Mouse (Mus musculus): ENCODE results near the gene Fam90a1a.
"Not testable (repeated sequence)": the region's sequence is repeated elsewhere in the genome, so short reads cannot be mapped to it uniquely, and the experiment has no call there.

Gene Fam90a1a
- long read RNA-seq, experiment 1: 0 reads
- long read RNA-seq, experiment 2: 0 reads

- intact Hi-C loops (cut with DNase I): loop anchor here (10.0 kb wide), 1 partner anchor 204 kb away; no protein-coding TSS in a partner anchor
Measured at GRCm38 (mm10) chr8:21958414-21958813, at the start of gene Fam90a1a. Fam90a1a (plus strand) TSS chr8:21958714.

DNA sequence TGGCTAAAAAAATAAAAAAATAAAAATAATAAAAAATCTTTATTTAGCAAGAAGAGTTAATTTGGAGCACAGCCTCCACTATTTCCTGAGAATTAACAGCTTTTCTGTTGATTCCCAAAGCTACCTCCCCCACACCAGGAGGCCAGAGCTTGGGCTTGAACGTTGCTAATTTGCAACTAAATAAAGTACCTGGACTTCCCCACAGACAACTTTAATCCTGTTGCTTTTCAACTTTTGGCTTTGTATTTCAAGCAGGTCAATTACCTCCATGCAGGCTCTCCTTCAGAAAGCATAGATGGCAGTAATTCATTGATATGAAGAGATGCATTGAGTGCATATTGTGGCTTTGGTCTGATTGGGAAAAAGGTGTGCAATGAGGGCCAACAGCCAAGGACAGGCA, 46.6 kb upstream of the Fam90a1a start:
- intact Hi-C loops (cut with DNase I): no loop called here

DNA sequence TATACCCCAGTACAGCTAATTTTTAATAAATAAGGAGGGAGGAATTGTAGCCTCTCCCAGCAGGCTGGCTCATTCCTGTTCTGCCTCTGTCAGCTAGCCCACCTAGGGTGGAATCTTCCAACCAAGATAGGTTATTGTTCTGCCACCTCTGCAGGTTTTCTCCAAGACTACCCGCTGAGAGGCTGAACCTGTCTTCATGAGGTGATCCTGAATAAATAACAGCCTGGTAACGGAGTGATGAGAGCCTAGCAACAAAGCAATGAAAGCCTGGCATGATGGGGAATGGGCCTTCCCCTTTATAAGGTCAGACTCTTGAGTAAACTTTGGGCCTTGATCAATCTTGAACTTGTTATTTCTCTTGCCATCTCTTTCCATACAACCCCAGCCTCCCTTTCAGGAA, 46.0 kb upstream of the Fam90a1a start:
- intact Hi-C loops (cut with DNase I): no loop called here

DNA sequence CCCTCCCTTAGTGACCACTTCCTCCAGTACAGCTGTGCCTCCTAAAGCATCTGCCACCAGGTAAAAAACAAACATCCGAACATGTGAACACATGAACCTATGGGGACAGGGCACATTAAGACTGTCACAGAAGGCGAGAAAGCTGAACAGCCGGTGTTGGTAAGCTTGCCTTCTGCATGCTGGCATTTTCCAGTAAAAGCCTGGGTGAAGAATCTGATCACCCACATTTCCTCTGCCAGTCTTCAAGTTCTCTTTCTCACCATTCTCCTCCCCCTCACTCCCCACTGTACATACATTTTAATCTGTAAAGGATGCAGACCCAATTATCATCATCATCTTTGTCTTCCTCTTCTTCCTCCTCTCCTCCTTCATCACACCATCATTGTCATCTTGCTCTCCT, 42.9 kb upstream of the Fam90a1a start:
- intact Hi-C loops (cut with DNase I): no loop called here

- intact Hi-C loops (cut with DNase I): not testable (repeated sequence)
Measured at GRCm38 (mm10) chr8:21930754-21931153, 27.8 kb upstream of the Fam90a1a start.

- intact Hi-C loops (cut with DNase I): no loop called here
Measured at GRCm38 (mm10) chr8:21932610-21933009, 25.9 kb upstream of the Fam90a1a start, which contains the start of gene Defb15. Defb15 (minus strand) TSS chr8:21932710.

DNA sequence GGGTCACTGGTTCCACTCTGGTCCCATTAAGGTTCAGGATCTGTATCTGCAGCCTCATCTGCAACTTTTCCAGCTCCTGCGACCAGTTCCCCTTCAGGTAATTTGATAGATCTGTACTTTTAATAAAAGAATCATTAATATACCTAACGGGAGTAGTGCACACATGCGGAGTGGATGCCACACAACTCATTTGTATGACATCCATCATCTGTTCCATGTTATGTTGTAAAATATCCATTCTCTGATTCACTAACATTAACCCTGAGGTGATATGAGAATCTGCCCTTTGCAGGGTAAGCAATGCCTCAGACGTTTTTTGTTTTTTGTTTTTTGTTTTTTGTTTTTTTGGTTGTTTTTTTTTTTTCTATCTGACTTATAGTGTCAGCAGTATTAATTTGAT, 20.5 kb upstream of the Fam90a1a start, which contains the start of gene Defb35:
Defb35 (plus strand) TSS at position 301 of the 400 bp plus-strand sequence.
- intact Hi-C loops (cut with DNase I): not testable (repeated sequence)

DNA sequence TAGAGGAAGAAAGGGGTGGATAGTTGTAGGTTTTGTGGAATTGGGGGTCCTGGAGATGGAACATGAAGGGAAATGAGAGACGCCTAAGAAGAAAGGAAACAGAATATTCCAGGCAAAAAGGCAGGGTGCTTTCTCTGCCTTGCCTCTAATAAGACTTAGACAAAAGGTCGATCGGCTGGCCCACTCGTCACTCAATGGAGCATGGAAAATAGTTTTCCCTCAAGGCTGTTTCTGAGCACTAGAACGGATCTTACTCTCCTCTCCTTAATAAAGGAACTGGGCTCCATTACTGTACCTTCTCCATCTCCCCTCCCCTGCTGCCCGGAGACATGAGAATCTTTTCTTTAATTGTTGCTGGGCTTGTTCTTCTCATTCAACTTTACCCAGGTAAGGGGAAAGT, 12.1 kb upstream of the Fam90a1a start, which contains the start of gene Defb13:
Defb13 (plus strand) TSS at position 301 of the 400 bp plus-strand sequence.
- intact Hi-C loops (cut with DNase I): no loop called here

DNA sequence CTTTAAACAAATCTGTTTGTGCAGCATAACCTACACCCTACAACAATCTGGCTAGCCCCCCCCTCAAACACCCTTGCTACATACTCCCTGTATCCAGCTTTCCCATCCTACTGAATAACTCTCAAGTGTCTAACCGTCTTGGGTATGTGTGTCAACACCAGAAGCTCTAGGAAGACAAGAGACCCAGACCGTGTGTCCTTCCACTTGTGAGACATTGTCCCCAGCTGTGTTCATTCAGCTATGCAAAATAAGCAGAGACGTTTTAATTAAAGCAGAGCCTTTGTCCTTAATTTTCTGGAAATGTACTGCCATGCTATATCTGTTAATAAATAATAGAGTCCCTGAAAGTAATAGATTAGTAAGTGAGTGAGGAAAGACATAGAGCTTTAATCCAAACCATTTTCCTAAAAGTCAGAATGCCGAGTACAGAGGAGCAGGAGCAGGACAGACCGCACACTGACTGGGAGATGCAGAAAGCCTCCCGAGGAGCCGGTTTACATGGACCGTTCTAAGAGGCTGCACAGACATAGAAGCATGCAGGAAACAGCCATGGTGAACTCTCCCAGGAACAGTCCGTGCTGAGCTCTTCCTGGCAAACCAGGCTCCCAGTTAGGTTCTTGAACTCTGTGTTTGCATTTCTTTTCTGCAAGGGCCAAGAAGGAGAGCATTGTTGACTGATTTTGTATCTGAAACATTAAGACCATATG, 11.1 kb upstream of the Fam90a1a start:
- intact Hi-C loops (cut with DNase I): no loop called here

DNA sequence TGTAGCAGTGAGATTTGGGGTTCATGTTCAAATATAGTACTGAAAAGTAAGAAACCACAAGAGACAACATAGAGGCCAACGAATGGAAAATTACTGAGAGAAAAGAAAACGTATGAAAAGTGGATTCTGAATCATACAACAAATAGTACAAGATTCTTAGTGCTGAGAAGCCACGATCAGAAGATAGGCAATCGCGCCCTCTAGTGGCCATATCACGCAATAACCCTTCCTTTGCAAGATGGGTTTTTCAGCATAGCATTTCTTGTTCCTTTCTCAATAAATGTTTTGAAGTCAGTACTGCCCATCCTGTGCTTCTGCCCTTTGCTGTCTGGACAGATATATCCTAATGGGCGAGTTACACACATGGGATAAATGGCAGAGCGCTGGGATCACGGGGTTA, 3.2 kb upstream of the Fam90a1a start:
- intact Hi-C loops (cut with DNase I): loop anchor here (10.0 kb wide), 1 partner anchor 201 kb away; no protein-coding TSS in a partner anchor

DNA sequence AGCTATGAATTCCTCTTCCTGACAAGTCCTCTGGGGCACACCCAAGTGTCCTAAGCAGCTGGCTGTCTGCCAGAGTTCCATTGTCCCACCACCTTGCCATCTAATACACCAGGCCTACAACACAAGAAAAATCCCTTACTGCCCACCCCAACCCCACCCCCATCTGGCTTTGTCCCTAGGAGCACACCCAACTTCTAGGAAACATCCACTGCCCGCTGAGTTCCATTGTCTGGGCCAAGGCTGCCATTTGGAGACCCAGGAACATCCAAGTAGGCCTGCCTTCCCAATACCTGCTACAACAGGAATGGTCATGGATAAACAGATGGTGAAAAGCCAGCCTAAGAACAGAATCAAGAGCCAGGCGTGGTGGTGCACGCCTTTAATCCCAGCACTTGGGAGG, 2.2 kb upstream of the Fam90a1a start:
- intact Hi-C loops (cut with DNase I): loop anchor here (10.0 kb wide), 1 partner anchor 202 kb away; no protein-coding TSS in a partner anchor

- intact Hi-C loops (cut with DNase I): no loop called here
Measured at GRCm38 (mm10) chr8:21966646-21967045, 8.1 kb downstream of the Fam90a1a start.

DNA sequence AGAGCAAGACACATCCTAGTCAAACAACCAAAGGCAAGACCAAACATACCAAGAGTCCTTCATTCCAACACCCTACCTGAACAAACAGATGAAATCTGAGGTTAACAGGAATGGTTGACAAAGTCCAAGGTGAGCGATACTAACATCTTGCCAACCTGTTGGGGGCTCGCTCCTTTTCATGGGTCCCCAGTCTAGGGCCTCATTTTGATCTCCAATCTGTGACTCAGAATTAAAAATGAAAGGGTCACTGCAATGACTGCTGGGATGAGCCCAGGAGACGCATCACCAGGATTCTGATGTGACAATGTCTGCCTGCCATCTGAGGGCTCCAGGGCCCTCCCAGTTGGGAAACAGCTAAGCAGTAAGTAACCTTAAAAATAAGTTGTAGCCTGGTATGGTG, 11.0 kb downstream of the Fam90a1a start, which contains the start of gene Ccdc70:
Ccdc70 (plus strand) TSS at position 301 of the 400 bp plus-strand sequence.
- intact Hi-C loops (cut with DNase I): no loop called here

DNA sequence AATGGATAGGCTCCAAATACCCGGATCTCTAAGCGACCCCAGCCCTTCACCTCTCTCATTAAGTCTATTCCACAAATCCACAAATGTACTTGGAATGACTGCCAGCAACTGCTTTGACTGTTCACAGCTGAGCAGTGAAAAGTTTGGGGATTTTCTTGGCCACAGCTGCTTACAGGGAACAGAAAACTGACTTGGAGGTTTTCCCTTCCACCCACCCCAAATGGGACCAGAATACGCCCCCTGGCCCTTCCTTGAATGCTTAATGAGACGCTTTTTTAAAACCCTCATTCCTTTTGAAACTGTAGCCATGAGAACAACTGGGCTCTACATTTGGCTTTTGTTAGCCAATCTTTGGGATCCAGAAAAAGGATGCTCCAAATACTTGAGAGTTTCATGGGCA, 19.7 kb downstream of the Fam90a1a start:
- intact Hi-C loops (cut with DNase I): no loop called here

- intact Hi-C loops (cut with DNase I): no loop called here
Measured at GRCm38 (mm10) chr8:21981664-21982337, 23.3 kb downstream of the Fam90a1a start.

DNA sequence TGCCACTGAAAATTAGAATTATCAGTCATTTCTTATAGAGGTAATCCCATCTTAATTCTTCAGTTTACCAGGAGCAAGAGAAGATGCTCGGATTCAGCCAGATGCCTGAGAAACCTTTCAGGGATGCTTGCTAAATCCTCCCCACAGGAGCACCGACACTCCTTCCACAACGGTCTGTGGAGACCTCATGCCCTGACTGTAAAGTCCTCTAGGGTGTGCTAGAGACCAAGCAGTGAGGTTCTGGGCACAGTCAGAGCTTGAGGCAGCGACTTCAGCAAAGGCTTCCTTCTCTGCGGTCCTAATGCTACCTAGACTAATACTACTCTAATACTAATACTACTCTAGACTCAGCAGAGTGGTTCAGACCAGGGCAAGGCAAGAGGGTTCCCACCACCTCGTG, 33.7 kb downstream of the Fam90a1a start:
- intact Hi-C loops (cut with DNase I): loop anchor here (5.0 kb wide), 2 partner anchors 100 to 175 kb away; partner anchors contain the start of gene Nek3

DNA sequence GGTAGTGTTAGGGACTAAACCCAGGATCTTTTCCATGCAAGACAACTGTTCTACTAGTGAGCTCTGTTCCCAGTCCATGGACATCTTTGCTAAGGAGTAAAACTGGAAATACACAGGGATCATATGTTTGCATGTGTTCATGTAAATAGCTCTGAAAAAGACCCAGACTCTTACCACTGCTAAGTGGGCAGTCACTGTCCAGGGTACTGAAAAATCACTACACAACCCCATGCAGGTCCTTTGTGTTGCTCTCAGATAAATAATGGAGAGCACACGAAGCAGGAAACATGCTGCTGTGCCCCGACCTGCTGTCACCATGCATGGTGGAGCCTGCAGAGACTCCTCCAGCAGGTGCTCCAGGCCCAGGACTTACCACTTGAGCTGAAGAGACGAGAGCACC, 36.7 kb downstream of the Fam90a1a start:
- intact Hi-C loops (cut with DNase I): loop anchor here (5.0 kb wide), 1 partner anchor 52 kb away; no protein-coding TSS in a partner anchor

DNA sequence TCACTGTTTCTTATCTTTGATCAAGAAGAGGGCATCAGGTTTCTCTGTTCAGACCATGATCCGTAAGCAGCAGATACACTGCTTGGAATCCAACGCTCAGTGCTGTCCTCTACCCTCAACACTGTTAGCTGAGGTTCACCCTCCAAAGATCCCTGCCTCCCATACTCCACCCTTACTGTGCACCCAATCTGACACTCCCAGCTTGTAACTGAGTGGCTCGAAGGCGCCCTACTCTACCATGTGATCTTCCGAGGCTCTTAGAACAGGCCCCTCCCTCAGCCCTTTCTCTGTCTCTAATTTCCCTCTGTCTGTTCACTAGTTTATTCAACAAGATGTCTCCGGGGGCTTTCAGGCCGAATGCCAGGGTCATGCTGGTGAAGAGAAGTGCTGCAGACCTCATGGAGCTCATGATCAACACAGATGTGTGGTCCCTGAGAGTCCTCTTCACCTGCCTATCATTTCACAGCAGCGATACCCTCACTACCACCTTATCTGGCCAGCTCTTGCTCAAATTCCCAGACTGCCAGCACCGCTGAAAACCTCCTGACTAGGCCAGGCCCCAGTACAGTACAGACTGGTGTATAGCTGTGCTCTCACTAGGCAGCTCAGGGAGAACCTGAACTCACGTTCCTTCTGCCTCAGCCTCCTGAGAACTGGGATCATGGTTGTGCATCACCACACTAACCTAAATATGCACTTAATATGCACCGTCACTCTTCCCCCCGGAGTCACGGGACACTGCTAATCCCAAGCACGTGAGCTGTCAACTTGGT, 46.4 kb downstream of the Fam90a1a start:
- intact Hi-C loops (cut with DNase I): no loop called here

DNA sequence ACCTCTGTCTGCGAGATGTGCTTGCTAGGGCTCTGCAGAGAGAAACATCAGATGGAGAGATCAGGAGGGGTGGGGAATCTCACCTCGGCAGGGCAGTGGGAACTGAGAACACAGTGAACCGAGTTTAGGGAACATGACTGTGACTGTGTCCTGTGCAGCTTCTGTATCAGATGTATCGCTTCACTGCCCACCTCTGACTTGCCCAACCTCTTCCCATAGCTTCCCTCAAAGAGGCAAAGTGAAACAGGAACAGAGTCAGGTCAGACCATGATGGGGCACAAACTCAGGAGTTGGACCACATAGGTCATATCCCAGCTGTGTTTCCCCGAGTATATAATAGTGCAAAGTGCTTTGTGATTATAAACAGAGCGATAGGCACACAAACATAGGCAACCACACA, 47.9 kb downstream of the Fam90a1a start:
- intact Hi-C loops (cut with DNase I): no loop called here

GRCm38 (mm10) chr8:22009403-22009802, 50.9 kb downstream of the Fam90a1a start:
- intact Hi-C loops (cut with DNase I): no loop called here

DNA sequence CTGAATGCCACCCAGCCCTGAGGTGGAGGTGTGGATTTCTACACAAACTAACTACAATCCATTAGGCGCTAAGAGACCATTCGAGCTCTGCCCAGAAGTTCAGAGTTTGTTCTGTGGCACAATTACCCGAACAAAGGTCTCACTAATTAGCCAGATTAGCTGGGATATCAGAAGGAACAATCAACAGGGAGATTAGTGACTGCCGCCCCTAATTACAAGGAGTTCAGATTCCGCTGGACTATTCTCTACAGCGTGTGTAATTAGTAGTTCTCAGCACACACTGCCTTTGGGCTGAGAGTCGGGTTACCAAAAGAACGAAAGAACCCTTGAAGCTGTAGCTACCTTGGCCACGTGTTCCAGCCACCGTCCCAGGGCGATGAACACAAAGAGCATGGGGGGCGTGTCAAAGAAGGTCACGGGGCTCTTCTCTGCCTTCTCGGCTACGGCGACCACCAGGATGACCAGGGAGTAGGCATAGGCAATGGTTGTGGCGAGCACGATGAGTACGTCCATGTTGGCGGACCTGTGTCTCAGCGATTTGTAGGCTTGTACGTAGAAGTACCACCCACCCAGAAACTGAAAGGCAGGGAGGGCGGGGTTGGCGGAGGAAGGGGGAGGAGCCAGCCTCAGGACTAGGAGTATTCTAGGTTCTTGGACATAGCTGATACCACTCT, 54.7 kb downstream of the Fam90a1a start:
- intact Hi-C loops (cut with DNase I): no loop called here

Measured in adrenal gland (tissue).